Mouse (Mus musculus) heart, postnatal 25 days (tissue): ENCODE results near the gene Fads3. TPM values are rescaled to one million over a fixed set of nuclear protein-coding genes. Genes with fewer than 3 reads are reported as not detected.
A peak's percentile ranks its signal among the peaks of the same experiment; 100 is the strongest.

Source experiments
- DNase-seq: peaks from one replicate; pipeline ENCODE4 v3.0.0; 2022; ENCODE audit warnings: low spot score
- intact Hi-C: fragments of 180-260 bp; cut with DNase I; formaldehyde crosslinking; loops from one replicate; pipeline ENCODE4 v1.15.1; 2025
- total RNA-seq, 2 experiments: library from RNA; stranded (reverse); gene quantifications; 2 replicates each; pipeline ENCODE4 v1.2.3; 2021

The Fads3 gene
- total RNA-seq, 2 experiments from 2014 or later: 35.9 to 36.0 TPM

DNA sequence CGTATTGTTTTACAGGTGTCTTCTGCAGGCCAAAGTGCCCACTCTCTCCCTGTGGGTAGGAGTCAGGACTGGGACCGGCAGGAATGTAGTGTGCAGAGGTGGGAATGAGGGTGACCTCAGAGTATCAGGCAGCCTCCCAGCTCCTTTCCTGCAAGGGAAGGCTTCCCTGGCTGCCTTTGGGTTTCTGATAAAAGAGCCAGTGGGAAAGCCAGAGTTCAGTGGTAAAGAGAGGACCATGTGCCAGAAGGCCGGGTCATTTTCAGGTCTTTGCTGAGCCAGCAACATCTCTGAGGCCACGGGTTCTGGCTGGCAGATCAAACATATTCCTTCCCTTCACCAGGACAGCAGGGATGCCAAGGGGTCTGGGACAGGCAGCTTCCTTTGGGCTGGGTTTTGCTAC, 5.0 kb downstream of the Fads3 start:
- intact Hi-C loops: no loop called here
- DNase-seq: no peak

DNA sequence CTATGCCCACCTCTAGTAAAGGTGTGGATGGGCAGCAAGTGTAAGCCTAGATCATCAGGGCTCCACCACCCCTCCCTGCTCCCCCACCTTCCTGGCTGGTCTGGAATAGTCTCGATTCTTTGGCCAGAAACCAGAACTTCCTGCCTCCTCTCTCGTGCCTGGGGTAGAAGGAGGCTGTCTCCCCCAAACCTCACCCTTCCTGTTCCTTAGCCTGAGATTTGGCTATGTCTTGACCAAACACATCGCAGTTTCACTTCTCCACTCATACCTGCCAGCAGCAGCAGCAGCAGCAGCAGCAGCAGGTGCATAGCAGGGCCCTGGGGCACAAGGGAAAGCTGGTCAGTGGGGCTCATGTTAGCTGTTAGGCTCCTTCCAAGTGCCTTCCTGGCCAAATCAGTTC, 5.6 kb downstream of the Fads3 start:
- intact Hi-C loops: no loop called here
- DNase-seq: no peak

DNA sequence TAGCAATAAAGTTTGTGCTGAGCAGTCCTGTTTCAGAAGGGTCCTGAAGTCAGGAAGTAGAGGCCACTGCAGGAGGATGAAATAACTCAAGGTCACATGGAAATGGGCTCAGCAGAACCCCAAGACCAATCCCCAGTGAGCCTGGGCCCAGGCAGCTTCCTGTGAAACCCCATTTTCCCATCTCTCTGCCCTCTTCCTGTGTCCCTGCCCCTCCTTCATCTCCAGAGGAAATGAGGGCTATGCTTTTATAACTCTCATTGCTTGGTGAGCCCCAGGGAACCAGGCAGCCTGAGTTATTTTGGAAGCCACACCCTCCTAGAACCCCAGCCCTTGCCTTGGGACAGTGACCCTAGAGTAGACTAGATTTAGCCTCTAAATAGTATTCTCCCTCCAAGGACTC, 8.2 kb downstream of the Fads3 start:
- DNase-seq: no peak
- intact Hi-C loops: no loop called here

DNA sequence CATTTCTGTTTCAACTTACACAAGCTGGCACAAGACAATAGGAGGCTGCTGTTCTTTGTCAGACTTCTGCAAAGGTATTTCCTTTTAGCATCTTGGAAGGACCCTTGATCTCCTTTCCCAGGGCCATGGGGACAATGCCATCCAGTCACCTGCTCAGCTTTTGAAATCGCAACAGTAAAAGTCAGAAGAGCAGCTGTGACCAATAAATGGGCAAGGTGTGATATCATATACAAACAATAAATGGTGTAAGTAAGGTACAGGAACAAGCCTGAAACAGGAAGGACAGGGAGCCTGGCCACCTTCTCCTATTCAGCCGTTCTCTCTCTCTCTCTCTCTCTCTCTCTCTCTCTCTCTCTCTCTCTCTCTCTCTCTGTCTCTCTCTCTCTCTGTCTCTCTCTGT, 9.1 kb downstream of the Fads3 start:
- no peak for DNase-seq
- intact Hi-C loops: no loop called here

DNA sequence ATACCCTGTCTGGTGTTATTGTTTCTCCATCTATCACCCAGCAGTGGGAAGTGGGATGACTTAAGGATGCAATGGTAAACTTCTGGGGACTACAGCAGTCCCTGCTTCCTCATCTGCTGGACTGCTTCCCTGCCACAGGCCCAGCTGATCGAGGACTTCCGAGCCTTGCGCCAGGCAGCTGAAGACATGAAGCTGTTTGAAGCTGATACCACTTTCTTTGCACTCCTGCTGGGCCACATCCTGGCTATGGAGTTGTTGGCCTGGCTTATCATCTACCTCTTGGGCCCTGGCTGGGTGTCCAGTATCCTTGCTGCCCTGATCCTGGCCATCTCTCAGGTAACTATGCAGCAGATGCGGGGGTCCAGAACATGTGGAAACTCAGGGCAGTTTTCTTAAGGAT, 11.3 kb downstream of the Fads3 start:
- intact Hi-C loops: no loop called here
- no peak for DNase-seq

DNA sequence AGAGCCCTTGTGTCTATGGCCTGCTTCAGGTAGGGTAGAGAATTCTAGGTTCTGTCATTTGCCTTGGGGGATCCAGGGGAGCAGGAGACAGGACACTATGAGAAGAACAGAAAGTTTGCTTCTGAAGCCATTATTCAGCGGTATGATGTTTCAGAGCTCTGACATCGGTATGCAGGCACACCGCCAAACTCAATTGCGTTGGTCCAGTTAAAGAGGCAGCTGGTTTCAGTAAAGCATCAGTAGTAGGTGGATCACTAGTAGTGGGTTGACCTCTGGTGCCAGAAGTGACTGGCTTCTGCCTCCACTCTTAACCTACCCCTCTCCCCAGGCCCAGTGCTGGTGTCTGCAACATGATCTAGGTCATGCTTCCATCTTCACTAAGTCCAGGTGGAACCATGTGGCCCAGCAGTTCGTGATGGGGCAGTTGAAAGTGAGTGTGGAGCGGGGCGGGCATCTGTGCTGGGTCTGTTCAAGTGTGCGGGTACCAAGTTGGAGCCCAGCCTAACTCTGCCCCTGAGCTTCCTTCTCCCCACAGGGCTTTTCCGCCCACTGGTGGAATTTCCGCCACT, 12.4 kb downstream of the Fads3 start:
- intact Hi-C loops: no loop called here

GRCm38 (mm10) chr19:10054361-10055075, 13.1 kb downstream of the Fads3 start:
- intact Hi-C loops: no loop called here
- DNase-seq: no peak

More for the DNA sequence above, 12.4 kb downstream of the Fads3 start:
- DNase-seq: no peak

DNA sequence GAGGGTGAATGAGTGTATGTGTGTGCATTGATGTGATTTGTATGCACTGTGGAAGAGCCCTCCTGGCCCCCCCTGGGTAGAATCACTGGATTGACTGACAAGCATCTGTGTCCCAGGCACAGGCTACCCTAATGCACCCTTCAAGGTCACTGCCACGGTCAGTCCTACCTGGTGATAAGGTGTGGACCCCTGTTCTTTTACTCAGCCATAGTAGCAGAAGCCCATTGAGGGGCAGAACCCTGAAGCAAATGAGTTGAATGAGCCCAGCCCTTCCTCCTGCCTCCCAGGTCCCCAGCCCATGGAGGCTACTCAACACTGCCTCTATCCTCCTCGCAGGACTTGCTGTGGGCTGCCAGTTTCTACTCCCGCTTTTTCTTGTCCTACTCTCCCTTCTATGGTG, 13.9 kb downstream of the Fads3 start:
- no peak for DNase-seq
- intact Hi-C loops: no loop called here

DNA sequence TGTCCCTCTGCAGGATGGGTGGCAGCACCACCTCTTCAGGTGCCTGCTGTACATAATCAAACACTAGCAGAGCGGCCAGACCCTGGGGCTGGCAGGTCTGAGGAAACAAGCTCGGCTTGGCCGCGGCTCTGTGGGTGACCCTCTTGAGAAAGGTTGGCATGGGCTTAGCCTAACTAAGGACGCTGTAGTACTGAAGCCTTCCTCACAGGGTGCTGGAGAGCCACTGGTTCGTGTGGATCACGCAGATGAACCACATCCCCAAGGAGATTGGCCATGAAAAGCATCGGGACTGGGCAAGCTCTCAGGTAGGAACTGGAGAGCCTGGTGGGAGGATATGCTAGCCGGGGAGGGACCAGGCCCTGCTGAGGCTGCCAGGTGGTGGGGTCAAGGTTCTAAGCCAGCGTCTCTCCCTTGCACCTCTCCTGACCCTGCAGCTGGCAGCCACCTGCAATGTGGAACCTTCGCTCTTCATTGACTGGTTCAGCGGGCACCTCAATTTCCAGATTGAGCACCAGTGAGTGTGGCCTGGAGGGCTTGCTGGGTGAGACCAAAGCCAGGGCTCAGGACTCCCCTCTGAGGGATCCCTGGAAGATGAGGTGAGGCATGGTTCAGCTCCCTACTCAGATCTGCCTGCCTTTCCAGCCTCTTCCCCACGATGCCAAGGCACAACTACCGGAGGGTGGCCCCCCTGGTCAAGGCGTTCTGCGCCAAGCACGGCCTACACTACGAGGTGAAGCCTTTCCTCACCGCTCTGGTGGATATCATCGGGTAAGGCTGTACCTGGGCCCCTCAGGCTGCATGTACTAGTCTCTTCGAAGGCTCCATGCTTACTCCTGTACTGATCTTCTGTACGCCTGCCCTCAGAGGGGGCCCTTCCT, 14.7 kb downstream of the Fads3 start:
- no peak for DNase-seq
- intact Hi-C loops: no loop called here

DNA sequence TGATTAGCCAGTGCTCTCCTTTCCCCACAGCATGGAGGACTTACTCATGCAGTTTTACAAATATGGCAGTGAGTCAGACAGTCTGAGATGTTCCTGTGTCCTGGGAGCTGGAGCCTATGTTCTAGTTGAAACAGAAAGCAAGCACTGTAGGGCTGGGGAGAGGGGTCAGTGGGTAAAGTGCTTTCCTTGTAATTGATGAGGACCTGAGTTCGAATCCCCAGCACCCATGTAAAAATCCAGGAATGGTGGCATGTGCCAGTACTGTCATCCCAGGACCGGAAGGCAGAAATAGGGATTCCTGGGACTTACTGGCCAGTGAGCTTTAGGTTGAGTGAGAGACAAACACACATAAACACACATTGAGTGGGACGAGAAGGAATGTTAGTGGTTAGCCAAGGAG, 15.3 kb downstream of the Fads3 start:
- DNase-seq: no peak
- intact Hi-C loops: no loop called here

GRCm38 (mm10) chr19:10057486-10058351, 16.4 kb downstream of the Fads3 start:
- intact Hi-C loops: no loop called here
- DNase-seq: no peak

GRCm38 (mm10) chr19:10058352-10058825, 17.0 kb downstream of the Fads3 start:
- no peak for DNase-seq
- intact Hi-C loops: no loop called here

DNA sequence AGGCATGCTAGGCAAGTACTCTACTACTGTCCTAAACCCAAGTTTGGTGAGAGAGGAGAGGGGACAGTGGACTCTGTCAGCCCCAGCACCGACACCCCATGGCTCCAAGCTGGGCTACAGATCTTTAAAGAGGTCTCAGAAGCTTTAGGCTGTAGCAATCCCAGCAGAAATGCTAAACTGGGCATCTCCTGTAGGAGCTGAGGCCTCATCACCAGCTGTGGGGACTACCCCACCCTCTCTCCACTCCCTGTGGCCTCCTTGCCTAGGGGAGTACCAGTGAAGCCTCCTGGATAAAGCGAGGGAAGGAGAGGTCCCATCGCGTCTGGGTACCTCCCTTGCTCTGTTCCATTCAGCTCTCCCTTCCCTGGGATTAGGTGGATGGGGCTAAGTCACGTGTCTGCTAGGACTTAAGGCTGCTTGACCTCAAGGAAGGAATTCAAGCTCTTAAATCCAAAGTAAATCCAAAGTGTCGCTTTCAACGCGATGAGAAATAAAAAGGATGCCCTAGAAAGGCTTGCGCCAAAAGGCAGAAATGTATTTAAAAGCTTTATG, 17.6 kb downstream of the Fads3 start:
- intact Hi-C loops: no loop called here
- no peak for DNase-seq

DNA sequence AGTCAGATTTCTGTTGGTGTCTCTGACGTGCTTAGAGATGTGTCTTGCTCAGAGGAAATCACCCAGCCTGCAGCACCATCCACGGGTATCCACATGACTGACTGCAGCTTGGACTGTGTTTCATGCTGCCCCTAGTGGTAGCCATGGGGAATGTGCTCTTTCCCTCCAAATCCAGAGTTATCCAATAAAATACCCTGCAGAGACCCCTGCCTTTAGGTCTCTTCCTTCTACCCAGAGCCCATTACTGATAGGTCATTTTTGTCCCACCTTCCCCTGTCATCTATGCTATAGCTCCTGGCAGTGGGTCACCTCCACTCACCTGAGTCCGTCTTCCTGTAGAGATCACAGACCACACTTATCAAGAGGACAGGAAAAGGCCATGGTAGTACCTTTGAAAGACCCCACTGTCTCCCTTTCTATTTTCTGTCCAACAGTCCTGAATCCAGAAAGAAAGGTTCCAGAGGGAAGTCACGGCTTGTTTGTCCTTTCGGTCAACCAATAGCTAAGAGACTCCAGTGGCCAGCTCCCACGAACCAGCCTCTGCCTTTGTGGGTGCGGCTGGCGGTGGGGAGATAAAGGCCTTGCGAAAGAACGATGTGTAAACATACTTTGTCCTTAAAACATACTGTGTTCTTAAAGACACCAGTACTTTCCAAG, 18.7 kb downstream of the Fads3 start:
- intact Hi-C loops: no loop called here
- DNase-seq: peak; percentile 62

DNA sequence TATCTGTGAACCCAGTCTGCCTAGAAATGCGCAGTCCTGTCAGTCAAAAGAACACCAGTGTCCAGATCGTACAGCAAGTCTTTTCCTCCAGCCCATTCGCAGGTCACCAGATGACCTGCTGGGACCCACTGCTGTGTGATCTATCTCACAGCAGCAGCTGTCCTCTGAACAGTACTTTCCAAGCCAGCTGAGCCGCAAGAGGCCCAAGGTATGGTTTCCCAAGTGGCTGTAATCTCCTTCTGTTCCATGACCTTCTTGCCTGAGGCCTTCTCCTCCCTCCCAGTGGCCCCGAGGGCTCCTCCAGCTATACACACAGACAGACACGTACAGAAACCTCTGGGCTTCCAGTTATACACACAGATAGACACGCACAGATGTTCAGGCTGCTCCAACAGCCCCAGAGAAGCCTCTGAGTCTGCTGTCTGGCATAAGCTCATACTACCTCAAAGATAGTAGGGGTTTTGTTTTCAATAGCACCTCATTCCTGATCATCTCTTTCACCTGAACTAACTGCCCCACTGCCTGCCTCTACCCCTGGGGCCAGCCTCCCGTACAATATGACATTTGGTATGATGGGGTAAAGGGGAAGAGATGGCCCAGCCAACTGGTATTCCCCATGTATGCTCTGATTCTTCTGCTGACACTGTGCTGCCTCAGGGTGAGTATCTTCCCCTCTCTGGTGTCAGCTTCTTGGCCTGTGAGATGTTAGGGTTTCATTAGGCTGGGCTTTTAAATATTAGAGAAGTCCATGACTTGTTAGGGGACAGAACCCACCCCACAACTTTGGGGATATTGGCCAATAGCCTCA, 19.6 kb downstream of the Fads3 start:
- intact Hi-C loops: no loop called here

DNA sequence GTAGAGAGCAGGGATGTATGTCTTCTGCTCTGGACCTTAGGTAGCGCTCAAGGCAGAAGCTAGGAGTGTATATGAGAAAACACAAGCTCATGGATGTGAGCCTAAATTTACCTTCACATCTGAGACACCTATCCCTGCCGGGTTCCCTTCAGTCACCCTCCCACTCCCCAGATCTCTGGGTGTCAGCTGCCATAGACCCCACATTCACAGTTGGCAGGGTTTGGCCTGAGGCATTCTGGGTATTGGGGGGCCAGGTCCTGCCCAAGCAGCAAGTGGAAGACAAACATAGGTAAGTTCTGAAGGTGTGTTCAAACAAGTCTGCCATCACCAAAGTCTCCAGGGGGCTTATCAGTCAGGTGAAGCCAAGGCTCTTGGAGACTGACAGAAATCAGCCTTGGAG, 20.3 kb downstream of the Fads3 start:
- DNase-seq: no peak
- intact Hi-C loops: no loop called here

More for the DNA sequence above, 19.6 kb downstream of the Fads3 start:
- no peak for DNase-seq

DNA sequence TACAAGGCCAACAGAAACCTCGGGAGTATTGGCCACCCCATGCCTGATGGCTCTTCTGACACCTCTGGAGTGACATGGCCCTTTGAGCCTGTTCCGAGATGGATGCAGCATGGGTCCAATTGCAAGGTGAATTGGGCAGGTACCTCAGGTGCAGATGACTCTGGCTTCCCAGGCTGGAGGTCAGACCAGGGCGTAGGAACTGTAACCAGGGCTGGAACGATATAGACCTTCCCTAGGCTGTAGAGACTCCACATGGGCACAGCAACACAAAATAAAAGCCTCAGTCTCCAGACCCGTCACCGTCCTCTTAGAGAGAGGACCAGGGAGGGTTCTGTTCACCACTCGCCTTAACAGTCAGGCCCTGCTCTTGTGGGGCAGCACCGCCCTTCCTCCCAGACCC, 20.9 kb downstream of the Fads3 start:
- no peak for DNase-seq
- intact Hi-C loops: no loop called here

GRCm38 (mm10) chr19:10062862-10063261, 21.5 kb downstream of the Fads3 start:
- no peak for DNase-seq
- intact Hi-C loops: no loop called here
